Mouse (Mus musculus): Measurements from ENCODE around the gene Wdpcp. TPM values are rescaled to one million over a fixed set of nuclear protein-coding genes. Genes with fewer than 3 reads are reported as not detected.

The Wdpcp gene
- total RNA-seq, 2 experiments from 2014 or later = 5.1 to 6.6 TPM

DNA sequence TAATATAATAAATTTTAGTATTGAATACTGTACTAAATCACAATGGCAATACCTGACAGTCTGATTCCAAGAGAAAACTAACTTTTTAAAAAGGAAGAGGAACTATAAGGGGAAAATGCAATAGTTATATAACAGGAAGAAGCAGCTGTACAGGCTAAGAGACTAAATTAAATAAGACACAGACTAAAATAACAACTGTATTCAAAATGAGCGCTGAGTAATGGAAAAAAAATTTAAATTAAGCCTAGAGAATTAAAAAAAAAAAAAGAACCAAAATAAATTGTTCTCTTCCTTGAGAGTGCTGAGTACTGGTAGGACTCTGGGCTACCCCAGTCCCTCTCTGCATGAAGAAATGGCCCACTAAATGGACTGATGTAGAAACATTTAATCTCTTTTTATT lies 4.3 kb upstream of the Wdpcp start:
- DNase-seq = no peak
- intact Hi-C loops (cut with DNase I) = no loop called here

DNA sequence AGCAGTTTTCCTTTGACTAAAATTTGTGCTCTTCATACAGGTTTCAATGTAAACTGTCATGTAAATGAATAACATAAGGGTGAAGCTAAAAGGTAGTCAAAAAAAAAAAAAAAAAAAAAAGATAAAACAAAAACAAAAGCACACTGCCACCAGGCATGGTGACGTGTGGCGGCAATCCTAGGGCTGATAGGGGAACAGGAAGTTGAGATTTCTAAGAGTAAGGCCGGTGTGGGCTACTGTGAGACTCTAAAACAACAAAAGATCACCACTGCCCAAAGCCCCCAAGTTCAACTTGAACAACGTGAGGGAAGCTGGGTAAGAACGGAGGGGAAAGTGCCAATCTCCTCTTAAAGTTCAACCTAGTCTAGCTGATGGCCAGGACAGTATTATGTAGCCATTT lies 3.0 kb upstream of the Wdpcp start:
- DNase-seq = no peak
- intact Hi-C loops (cut with DNase I) = no loop called here

DNA sequence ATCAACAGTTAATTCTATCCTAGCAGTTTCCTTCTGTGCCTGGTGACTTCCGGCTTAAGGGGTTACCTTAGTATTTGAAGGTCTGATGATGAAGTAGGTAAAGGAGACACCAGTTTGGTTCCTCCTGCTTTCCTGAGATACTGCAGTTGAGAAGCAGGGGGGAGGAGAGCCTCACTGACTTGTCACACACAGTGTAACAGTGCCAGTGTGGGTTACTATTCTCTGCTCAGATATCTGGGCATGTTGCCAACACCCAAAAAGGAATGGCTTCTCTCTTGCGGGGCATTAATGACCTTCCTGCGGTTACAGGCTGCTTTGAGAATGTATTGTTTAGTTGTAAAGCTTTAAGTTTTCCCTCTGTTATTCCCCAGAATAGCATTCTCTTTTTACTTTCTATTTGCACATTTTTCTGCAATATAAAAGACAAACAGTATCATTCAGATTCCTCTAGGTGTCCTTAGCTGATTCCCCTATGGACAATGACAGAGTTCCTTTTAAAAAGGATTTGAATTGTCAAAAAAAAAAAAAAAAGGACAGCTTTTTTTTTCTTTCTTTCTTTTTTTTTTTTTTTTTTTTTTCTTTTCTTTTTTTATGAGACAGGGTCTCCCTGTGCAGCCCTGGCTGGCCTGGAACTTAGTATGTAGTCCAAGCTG lies 2.5 kb upstream of the Wdpcp start:
- intact Hi-C loops (cut with DNase I) = no loop called here
- peak; percentile 56 to 72 for DNase-seq

DNA sequence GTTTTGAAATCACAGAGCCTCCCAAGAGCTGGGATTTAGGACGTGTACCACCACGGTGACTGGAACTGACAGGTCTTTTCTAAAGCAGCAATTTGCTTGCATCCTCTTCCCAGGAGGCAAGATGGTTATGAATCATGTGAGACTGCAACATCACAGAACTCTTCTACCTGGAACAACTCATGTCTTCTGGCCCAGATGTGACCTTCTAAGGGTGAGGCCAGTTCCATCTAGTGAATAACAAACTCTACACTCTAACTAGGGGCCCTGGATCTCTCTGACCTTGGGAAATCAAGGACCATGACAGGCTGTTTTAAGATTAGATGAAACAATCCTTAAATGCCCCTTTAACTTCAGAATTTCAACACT lies 1.9 kb upstream of the Wdpcp start:
- intact Hi-C loops (cut with DNase I) = no loop called here
- DNase-seq = no peak

DNA sequence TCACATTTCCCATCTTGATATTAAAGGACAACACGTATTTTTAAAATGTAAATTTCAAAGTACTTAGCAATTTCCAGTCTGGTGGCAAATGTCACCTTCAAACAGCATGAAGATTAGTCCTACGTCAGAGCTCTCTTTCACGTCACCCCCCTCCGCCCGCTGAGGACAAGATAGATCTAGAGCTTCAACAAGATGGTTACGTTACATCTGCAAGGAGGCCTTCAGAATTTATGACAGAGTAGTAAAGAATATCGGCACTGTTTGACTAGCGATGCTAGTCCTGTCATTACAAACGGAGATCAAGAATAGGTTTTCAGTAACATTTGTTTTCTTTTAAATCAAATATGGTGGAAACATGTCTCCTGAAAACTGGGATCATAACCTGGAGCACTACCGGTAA lies 1.1 kb upstream of the Wdpcp start:
- DNase-seq = peak in 1 of 2 experiments; percentile 42
- intact Hi-C loops (cut with DNase I) = no loop called here

DNA sequence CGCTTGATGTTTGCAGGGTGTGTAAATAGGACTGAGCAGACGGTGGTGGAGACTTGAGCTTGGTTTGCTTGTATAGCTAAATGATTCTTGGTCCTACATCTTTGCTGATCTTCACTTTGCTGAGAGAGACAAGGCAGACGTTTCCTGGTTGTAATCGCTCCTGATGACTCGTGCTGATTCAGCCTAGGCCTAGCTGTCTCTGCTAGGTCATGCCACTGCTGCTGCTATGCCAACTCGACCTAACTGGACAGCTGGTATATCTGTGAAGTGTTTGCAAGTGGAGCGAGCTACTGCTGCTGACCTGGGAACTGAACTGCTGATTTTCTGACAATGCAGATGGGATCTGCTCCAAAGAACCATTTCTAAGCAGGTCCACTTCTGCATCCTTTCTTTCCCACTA lies 9.4 kb downstream of the Wdpcp start:
- intact Hi-C loops (cut with DNase I) = no loop called here
- DNase-seq = no peak

DNA sequence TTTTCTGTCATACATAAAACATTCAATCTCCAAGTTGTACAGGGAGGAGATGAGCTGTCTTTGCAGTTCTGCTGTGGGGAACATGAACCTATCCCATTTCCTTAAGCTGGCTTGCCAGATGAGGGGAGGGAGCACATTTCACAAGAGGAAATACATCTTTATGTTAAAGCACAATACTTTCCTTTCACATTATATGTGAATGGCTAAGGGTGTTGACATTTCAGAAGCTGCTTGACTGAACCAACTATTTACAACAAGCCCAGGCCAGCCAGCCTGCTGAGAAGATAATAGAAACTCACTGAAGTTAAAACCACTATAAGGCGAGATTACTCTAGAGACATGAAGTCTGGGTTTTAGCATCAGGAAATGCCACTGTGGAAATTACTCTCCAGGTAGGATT lies 11.3 kb downstream of the Wdpcp start:
- DNase-seq = no peak
- intact Hi-C loops (cut with DNase I) = no loop called here

DNA sequence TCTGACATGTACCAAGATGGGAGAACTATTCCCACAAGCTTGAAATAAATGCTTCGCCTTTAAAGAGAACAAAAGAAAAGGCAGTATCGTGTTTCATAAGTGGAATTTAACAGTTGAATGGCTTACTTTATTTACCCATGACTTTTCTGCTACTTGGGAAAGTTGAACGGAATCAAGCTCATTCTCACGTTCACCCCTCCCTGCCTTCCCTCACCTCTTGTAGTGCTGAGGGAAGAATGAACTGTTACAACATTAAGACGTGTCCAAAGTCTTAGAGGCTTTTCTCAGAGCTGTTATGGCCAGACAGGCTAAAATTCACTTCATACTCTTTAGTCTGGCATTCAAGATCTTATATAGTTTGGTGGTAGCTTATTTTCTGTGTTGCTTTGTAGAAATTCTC lies 30.5 kb downstream of the Wdpcp start:
- intact Hi-C loops (cut with DNase I) = no loop called here

DNA sequence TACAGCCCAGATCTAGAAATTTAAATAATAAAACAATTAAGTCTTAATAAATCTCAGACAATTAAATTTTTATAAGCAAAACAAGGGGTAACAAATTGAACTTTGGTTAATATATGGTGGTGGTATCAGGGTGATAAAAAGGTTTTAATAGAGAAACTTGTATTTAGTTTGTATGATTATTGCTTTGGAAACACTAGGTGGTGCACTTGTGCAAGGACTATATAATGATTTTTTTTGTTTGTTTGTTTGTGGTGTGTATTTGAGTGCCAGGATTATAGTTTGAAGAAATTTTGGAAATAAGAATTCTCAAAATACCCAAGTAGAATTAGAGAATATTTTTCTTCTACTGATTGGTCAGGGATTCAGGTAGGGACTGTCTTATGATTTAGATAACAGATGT lies 43.9 kb downstream of the Wdpcp start:
- intact Hi-C loops (cut with DNase I) = no loop called here

More for the DNA sequence above, 30.5 kb downstream of the Wdpcp start:
- DNase-seq = no peak

DNA sequence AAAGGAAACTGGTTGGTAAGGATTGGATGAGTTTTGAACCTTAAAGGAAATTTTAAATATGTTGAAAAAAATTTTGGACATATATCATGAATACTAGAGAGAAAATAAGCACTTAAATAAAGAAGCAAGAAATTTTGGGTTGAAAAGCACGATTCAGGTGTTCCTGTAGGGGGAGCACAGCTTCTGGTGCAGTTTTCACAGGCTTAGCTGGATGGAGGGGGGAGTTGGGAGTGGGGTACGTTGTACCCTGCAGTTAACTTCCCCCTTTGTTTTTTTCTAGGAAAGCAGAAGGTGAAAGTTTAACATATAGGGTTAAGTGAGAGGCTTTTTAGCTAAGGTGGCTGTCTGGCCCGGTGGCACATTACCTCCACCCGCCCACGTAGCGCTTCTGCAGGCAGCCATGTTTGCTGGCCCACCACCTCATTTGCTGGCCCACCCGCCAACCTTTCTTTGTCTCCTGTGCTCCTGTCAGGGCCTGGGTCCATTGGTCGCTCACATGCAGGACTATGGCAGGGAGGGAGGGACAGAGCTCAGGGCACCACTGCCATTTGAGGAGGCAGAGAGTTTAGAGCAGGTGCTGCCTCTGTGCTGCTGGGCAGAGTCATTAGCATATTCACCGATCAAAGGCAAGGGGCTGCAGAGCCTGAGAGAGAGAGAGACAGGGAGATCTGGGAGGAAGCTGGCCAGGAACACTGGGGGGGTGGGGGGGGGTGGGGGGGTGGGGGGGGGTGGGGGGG lies 62.3 kb downstream of the Wdpcp start:
- DNase-seq = no peak
- intact Hi-C loops (cut with DNase I) = no loop called here

More for the DNA sequence above, 43.9 kb downstream of the Wdpcp start:
- no peak for DNase-seq

DNA sequence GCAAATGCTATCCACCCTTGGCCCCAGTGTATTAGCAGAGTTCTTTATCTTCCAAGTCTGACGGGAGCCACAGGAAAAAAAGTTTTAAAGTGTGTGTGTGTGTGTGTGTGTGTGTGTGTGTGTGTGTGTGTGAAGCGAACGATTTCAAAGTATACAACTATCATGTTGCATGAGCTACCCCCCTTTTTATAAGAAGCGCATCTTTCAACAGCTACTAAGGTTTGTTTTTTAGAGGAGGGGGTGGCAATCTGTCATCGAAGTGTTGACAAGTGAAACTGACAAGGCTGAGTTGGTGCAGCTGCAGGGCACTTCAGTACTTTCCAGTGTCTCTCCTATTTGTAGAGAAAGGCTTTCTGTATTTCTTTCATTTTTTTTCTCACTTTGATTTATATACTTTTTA lies 66.3 kb downstream of the Wdpcp start:
- DNase-seq = no peak
- intact Hi-C loops (cut with DNase I) = no loop called here

DNA sequence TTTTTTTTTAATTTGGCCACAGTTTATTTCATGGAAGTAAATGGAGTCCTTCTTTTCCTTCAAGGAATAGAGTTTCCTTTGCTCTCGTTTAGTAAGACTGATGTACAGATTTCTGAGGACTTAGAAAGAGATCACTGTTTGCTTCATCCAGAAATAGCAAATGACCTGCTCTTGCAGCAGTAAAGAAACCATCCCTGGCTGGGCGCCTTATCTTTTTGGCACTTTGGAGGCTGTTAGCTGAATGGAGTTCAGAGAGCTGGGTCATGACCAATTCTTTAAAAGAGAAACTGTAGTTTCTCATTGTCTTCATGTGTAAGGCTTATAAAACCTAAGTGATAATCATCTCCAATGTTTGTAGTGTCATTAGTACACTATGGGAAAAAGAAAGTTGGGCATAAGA lies 67.5 kb downstream of the Wdpcp start:
- peak; percentile 59 to 74 for DNase-seq
- intact Hi-C loops (cut with DNase I) = no loop called here

DNA sequence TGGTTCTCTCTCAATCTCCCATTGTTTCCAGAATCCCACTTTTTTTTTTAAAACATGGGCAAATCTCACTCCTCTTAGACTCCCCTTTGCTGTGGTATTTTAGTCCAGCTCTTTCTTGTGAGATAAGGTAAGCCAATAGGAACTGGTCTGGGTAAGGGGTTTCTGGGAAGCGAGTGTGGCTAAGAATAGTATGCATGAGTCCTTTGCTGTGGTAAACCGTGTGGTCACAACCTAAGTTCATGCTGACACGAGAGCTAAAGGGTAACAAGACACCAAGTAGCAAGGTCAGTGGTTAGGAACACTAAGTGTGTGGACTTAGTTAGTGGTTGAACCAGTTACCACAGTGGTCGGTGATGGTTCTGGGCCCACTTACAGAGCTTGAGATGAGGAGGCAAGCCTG lies 72.2 kb downstream of the Wdpcp start:
- intact Hi-C loops (cut with DNase I) = no loop called here
- DNase-seq = no peak

DNA sequence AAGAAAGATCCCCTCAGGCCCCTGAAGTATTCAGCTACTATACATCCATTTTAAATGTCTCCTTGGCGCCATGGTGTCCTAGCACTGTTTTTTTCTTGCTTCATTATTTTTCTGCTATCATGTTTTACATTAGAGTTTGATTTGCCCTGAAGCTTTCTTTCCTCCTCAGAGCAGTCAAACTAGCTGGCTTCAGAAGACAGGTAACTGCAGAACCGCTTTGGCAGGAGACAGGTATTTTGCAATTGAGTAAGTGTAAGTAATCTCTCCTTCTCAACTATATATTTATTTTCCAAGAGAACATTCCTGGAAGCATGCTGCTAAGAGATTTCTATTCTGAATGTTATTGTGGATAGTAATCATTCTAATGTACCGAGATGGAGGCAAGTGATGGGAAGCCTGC lies 74.1 kb downstream of the Wdpcp start:
- intact Hi-C loops (cut with DNase I) = no loop called here
- no peak for DNase-seq

DNA sequence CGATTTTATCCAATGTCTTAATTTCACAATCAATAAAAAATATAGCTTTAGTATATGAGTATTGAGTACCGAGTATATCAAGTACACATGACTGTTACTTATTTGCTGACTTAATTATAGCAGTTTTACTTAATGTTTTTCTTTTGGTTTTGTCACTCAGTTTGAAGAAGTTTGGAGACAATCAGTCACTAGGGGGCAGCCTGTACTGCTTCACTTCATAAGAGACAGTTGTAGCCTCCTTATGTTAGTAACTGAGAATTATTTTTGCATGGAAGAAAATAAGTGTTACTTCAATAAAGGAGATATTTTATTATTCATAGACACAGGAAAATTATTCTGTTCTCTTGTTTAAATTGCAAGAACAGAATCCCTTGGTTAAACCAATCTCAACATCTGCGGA lies 87.0 kb downstream of the Wdpcp start:
- intact Hi-C loops (cut with DNase I) = loop anchor here (2.0 kb wide), 1 partner anchor 548 kb away; no protein-coding TSS in a partner anchor
- DNase-seq = peak in 1 of 2 experiments; percentile 24

DNA sequence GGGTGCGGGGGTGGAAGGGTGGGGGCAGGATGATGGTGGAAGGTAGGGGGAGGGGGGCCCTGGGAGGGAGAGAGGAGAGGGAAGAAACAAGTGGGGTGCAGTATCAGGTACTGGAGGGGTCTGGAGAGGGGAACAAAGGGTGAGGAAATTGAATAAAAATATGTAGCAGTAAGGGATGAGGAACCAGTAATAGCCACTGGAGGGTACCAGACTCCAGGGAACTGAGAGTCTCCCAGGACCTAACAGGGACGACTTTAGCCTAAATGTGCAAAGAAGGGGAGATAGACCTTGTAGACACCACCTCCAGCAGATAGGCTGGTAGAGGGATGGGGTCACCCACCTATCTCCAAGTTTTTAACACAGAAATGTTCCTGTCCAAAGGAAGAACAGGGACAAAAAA lies 105.0 kb downstream of the Wdpcp start:
- intact Hi-C loops (cut with DNase I) = no loop called here
- no peak for DNase-seq

DNA sequence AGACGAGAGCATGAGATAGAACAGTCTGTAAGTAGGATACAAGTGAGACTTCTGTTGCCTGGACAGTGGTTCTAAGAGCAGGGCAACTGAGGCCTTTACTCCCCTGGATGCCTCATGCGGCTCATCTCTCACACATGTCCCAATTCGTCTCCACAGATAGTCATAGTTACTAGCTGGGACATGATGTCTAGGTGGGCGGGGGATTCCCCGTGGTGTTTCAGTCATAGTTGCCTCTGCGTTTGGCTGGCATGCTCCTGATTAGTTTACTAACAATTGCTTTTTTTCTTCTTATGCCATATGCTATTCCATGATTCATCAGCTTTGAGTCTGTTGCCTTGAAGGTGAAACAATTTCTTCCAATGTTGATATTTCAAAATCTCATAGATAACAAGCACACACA lies 116.4 kb downstream of the Wdpcp start:
- DNase-seq = no peak
- intact Hi-C loops (cut with DNase I) = no loop called here

DNA sequence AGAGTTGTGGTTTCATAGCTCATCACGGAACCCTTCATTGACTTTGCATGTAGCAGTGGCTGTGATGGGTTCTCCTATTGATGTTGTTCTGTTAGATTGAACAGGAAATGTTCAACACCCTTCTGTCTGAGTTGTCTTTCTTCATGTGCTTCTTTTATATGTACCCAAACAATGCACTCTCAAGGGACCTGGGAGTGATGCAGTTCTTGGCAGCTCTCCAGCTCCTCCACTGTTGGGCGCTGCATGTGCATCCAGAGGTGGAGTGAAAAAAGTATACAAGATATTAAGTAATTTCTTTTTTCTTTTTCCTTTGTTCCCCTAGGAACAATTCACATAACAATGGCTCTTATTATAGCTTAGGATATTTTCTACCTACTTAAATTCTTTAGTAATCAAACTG lies 118.7 kb downstream of the Wdpcp start:
- intact Hi-C loops (cut with DNase I) = no loop called here
- peak in 1 of 2 experiments; percentile 4 for DNase-seq

DNA sequence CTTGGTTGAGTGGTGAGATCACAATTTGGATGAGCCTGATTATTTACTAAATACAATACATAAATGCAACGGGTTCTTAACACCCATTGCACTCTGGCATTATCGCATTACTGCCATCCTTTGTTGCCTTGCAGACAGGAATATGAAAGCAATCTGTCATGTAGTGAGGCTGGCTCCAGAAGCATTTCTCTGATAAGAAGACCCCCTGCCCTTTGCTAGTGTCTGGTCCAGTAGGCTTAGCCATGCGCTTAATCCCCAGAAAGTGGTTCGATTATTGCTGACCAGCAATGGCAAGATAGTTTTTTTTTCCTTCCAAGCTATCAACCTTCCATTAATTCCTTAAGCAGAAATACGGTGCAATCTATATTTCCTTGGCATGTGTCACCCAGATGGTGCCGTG lies 122.1 kb downstream of the Wdpcp start:
- intact Hi-C loops (cut with DNase I) = no loop called here
- no peak for DNase-seq

DNA sequence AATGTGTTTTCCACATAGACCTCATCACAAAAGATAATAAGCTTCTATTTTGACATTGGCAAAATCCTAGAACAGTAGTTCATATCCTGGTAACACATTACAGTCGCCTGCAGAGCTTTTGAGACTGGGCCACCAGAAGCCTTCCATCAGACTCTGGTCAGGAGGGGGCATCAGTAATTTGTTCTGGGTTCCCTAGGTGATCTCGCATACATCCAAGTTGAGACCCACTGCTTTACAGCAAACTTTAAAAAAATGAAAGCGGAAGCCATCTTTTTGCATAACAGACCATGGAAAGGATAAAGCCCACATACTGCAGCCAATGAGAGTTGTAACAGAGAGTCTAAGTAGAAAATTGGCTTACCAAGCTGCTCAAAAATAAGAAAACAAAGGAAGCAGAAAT lies 125.6 kb downstream of the Wdpcp start:
- intact Hi-C loops (cut with DNase I) = no loop called here
- DNase-seq = no peak

DNA sequence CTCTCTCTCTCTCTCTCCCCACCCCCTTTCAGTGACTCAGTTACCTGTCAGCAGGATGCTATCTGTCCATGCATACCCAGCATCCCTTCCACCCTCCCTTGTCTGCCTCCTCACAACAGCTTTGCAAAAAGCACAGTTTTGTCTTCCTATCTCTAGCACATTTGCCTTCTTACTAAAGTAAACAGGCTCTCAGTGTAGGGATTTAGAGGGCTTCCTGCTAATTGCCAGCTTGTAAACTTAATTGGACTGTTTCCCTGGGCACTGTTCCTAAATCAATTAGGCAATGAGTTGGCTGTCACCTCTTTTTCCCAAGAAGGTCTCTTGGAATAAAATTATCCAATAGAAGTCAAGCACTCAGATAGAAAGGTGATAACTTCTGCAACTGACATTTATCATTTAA lies 141.5 kb downstream of the Wdpcp start:
- intact Hi-C loops (cut with DNase I) = no loop called here
- DNase-seq = no peak

DNA sequence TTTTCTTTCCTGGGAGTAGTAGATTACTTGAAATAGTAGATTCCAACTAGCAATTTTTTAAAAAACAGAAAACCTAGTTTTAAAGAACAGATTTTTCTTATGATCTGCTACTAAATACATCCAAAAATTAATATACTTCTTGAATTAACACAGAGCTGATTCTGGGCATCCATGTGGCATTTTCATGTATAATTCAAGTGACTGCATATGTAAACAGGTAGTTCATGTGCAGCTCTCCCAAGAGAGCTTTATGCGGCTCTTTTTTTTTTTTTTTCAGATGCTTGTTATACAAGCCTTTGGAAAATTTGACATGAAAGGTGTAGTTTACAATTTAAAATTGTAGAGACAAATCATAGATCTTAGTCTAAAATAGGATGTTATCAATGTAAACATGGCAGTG lies 142.0 kb downstream of the Wdpcp start:
- intact Hi-C loops (cut with DNase I) = no loop called here
- no peak for DNase-seq
